Mouse (Mus musculus) mouse trophoblast stem cell (cell line): ENCODE data around the gene Aff1.

Source experiments
- in situ Hi-C, 2 experiments: fragments of 300-500 bp; cut with MseI, MboI; formaldehyde crosslinking; loops; 2 replicates in 1 of 2; 3 replicates in 1 of 2; pipeline ENCODE4 v1.15.1; 2025

The Aff1 gene

GRCm38 (mm10) chr5:103692531-103693040 is 412 bp downstream of the Aff1 start:
- in situ Hi-C loops = no loop called here

DNA sequence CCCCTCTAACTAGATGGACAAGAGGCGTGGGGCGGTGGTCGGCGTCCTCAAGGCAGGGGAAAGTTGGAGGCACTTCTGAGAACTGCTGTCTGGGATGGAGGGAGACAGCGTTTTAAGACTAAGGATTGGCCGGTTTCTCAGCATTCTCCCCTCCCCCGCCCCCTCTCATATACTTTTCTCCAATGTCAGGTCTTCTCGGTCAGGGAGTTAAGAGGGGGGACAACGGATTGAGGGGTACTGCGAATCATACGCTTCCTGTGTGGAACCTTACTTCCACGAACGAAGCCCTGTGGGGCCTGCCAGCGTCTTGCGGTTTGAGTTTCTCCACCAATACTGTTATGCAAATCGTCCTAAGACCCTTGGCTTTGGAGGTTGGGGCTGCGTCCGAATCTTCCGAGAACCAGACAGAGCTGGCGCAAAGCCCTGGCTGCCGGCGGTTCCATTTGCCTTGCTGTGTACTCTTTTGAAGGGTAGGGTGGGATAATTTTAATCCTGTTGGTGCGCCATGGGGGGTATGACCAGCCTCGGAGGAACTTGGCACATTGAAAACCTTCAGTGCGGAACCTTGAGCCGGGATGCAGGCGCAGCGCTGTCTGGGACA is 967 bp downstream of the Aff1 start:
- in situ Hi-C loops = no loop called here

- in situ Hi-C loops = no loop called here
Measured at GRCm38 (mm10) chr5:103694094-103694493, 1.9 kb downstream of the Aff1 start.

- in situ Hi-C loops = no loop called here
Measured at GRCm38 (mm10) chr5:103697875-103698491, 5.8 kb downstream of the Aff1 start.

DNA sequence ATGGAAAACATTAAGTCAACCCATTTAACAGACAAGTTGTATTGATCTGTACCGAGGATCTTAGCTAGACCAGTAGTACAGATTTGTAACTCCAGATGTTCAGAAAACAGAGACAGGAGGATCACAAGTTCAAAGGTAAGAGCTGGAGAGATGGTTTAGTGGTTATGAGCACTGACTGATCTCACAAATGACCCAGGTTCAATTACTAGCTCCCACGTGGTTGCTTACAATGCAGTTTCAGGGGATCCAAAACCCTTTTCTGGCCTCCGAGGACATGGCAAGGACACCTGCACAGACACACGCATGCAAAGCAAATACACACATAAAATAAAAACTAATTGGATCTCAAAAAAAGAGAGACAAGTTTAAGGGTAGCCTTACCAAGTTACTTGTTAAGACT is 6.4 kb downstream of the Aff1 start:
- in situ Hi-C loops = no loop called here

GRCm38 (mm10) chr5:103699537-103699936 is 7.4 kb downstream of the Aff1 start:
- in situ Hi-C loops = no loop called here

- in situ Hi-C loops = no loop called here
Measured at GRCm38 (mm10) chr5:103700661-103701060, 8.5 kb downstream of the Aff1 start.

- in situ Hi-C loops = no loop called here
Measured at GRCm38 (mm10) chr5:103701466-103701865, 9.3 kb downstream of the Aff1 start.

DNA sequence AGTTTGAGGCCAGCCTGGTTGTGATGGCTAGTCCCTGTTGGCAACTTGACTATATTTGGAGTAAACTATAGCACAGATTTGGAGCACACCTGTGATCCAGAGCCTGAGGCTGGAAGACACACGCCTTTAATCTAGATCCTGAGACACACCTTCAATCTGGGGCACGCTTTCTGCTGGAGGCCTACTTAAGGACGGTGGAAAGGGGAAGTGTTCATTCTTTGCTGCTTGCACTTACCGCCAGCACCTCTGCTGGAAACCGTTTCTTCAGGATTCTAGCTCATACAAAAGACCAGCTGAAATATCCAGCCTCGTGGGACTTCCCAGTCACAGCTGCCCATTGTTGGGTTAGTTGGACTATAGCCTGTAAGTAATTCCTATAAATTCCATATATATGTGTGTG is 10.4 kb downstream of the Aff1 start:
- in situ Hi-C loops = no loop called here

DNA sequence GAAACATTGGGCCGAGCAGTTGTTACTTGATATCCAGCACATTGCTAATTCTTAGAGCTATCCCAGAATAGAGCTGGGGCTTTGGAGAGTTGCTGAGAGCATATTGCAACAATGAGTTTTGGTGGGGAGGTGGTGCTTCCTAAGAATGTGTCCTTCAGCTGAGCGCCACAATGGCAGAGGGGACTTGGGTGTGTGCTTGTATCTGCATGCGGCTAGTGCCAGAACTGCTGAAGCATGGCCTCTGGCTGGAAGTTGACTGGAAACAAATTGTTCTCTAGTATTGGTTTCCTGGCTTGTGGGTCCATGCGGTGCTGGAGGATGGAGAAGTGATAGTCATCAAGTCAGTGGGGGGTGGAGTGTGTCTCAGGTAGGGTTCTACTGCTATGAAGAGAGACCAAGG is 13.2 kb downstream of the Aff1 start:
- in situ Hi-C loops = no loop called here

GRCm38 (mm10) chr5:103705874-103706273 is 13.7 kb downstream of the Aff1 start:
- in situ Hi-C loops = no loop called here

- in situ Hi-C loops = no loop called here
Measured at GRCm38 (mm10) chr5:103709044-103709443, 16.9 kb downstream of the Aff1 start.

- in situ Hi-C loops = no loop called here
Measured at GRCm38 (mm10) chr5:103711886-103712285, 19.7 kb downstream of the Aff1 start.

- in situ Hi-C loops = no loop called here
Measured at GRCm38 (mm10) chr5:103713422-103713821, 21.2 kb downstream of the Aff1 start.

- in situ Hi-C loops = no loop called here
Measured at GRCm38 (mm10) chr5:103714943-103715342, 22.8 kb downstream of the Aff1 start.

DNA sequence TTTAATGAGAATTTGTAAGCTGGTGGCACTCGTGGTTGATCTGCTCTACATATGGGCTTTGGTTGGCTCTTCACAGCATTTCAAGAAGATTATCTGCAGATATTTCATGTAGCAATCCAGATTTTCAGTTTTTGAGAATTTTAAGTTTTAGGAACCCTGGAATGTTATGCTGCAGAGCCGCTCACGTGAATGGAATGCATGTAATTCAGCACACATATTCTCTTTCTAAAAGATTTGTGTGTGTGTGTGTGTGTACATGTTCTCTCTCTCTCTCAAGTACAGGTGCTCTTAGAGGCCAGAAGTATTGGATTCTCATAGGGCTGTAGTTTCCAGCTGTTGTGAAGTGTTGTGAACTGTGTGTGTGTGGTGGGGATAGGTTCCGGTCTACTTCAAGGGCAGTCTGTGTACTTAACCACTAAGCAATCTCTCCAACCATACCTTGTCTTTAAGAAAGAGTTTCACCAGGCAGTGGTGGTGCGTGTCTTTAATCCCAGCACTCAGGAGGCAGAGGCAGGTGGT is 24.7 kb downstream of the Aff1 start:
- in situ Hi-C loops = no loop called here

GRCm38 (mm10) chr5:103719131-103719530 is 27.0 kb downstream of the Aff1 start:
- in situ Hi-C loops = no loop called here

DNA sequence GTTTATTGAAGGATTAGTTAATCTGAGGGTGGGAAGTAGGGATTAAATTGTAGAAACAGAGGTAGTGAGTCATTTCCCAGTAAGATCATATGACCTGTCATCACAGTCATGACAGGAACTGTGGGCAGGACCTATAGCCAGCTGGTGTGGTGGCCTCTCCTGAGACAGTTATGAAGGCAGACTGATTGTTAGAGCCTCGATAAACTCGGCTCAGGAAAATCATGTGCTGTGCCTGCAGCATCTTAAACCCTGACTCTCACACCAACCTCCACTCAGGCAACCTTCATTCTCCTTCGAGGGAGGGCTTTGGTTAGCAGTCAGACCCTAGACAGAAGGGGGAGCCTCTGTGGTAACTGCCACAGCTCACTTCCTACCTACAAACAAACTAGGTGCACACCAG is 27.7 kb downstream of the Aff1 start:
- in situ Hi-C loops = no loop called here

GRCm38 (mm10) chr5:103720967-103721366 is 28.8 kb downstream of the Aff1 start:
- in situ Hi-C loops = no loop called here

DNA sequence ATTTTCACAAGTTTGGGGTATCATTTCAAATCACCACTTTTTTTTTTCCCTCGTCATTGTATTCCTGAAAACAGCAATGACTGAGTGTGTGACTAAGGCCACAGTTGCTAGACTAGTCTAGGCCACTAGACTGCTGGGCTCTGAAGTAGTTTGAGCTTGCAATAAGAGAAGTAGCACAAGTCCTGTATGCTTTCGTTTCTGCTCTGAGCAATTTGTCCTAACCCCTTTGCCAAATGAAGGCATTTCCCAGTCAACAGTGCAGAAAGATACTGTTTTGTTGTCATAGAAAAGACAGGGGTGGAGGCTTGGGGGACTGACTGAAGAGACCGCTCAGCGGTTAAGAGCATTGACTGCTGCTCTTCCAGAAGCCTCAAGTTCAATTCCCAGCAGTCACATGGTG is 29.3 kb downstream of the Aff1 start:
- in situ Hi-C loops = no loop called here

DNA sequence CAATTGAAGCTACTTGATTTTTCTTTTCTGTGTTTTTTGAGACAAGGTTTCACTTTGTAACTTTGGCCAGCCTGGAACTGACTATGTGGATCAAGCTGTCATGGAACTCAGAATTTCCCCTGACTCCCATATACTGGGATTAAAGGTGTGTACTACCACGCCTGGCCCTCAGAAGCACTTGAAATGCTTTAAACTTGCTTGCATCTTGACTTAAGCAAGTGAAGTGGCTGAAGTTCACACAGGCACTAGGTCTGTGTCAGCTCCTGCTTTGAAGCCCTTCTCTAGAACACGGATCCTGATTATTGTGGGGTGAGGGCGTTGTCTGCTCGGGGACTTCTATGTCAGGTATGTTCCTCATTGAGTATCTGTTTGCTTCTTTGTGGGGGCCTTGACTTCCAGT is 30.5 kb downstream of the Aff1 start:
- in situ Hi-C loops = no loop called here

GRCm38 (mm10) chr5:103724384-103724783 is 32.2 kb downstream of the Aff1 start:
- in situ Hi-C loops = no loop called here

- in situ Hi-C loops = no loop called here
Measured at GRCm38 (mm10) chr5:103724823-103725222, 32.6 kb downstream of the Aff1 start.
